Mouse (Mus musculus) small intestine, adult 2 months (tissue): ENCODE measurements around the gene Sult4a1. TPM values are rescaled to one million over a fixed set of nuclear protein-coding genes. Genes with fewer than 3 reads are reported as not detected.

Experiments
- H3K27ac ChIP-seq: fragments of 200-500 bp; 2 replicates; pipeline ENCODE4 v1.5.1; 2012; ENCODE audit warnings: low read depth, low read length, control low read depth, inconsistent platforms; ENCODE audit not compliant: insufficient read depth
- H3K27me3 ChIP-seq: fragments of 200-500 bp; 2 replicates; pipeline ENCODE4 v1.6.1; 2012; ENCODE audit warnings: mild to moderate bottlenecking, moderate library complexity, low read length, inconsistent platforms; ENCODE audit not compliant: control insufficient read depth, insufficient read depth
- H3K36me3 ChIP-seq: fragments of 200-500 bp; 2 replicates; pipeline ENCODE4 v1.6.1; 2012; ENCODE audit warnings: mild to moderate bottlenecking, low read length, control low read depth, inconsistent platforms; ENCODE audit not compliant: control insufficient read depth, insufficient read depth
- H3K4me1 ChIP-seq: fragments of 200-500 bp; 2 replicates; pipeline ENCODE4 v1.6.1; 2012; ENCODE audit warnings: low read length, inconsistent platforms, mixed read lengths; ENCODE audit not compliant: control insufficient read depth, insufficient read depth, insufficient read length
- H3K4me3 ChIP-seq: fragments of 200-500 bp; 2 replicates; pipeline ENCODE4 v1.5.1; 2012; ENCODE audit warnings: low read depth, mild to moderate bottlenecking, control low read depth, inconsistent platforms, low read length, moderate library complexity
- CTCF ChIP-seq: fragments of 200-500 bp; IDR thresholded peaks from 2 replicates; pipeline ENCODE4 v1.5.1; 2012; ENCODE audit warnings: low read depth, mild to moderate bottlenecking, control low read depth, inconsistent platforms, low read length, moderate library complexity, mixed read lengths; ENCODE audit not compliant: insufficient replicate concordance, insufficient read length; ENCODE audit errors: extremely low read depth
- POLR2A ChIP-seq: fragments of 200-500 bp; IDR thresholded peaks from 2 replicates; pipeline ENCODE4 v1.6.1; 2012; ENCODE audit warnings: low read depth, mild to moderate bottlenecking, control low read depth, inconsistent platforms, low read length, moderate library complexity
- WGBS: fragments of 180-500 bp; shearing (Covaris S2); methylation state at CpG from one replicate; pipeline ENCODE4 v1.1.7; 2018; 5-methylcytosine and 5-hydroxymethylcytosine counted together
- polyA plus RNA-seq: library from polyadenylated mRNA; depleted of rRNA; stranded (reverse); fragments of >200 nt; gene quantifications from 2 replicates; pipeline ENCODE4 v1.2.3, GENCODE M21; 2012; rRNA removed

Sult4a1 gene
- 0.75 and 1.6 TPM in 2 replicates for polyA plus RNA-seq

- WGBS: 3% methylated on average over 77 of the region's 77 CpGs
Observed at GRCm38 (mm10) chr15:84105105-84105923, at the start of gene Sult4a1. Sult4a1 (minus strand) TSS chr15:84105754.

GRCm38 (mm10) chr15:84140929-84141328, 35.4 kb upstream of the Sult4a1 start:
- no peak for TF ChIP-seq POLR2A
- TF ChIP-seq CTCF: no peak
- H3K4me1 ChIP-seq: no peaks in the 10 kb centered on the region
- 48% methylated on average over 5 of the region's 5 CpGs for WGBS
- H3K27me3 ChIP-seq: no peaks in the 10 kb centered on the region
- H3K36me3 ChIP-seq: no peaks in the 10 kb centered on the region
- no peak overlapping the region for H3K27ac ChIP-seq
- no peak overlapping the region for H3K4me3 ChIP-seq

More at GRCm38 (mm10) chr15:84105105-84105923, at the start of gene Sult4a1:
- Histone ChIP-seq H3K27ac (no peak within 1 kb of the TSS), H3K4me3 (peak within 1 kb of the TSS; percentile 55), H3K4me1 (peaks cover 7% of the 10 kb centered on the region), H3K36me3 (no peaks in the 10 kb centered on the region), H3K27me3 (peaks cover 19% of the 10 kb centered on the region)
- TF ChIP-seq POLR2A: no peak

- 52% methylated on average over 3 of the region's 3 CpGs for WGBS
- H3K4me1 ChIP-seq: no peaks in the 10 kb centered on the region
- no peak overlapping the region for H3K27ac ChIP-seq
- no peaks in the 10 kb centered on the region for H3K36me3 ChIP-seq
- H3K27me3 ChIP-seq: no peaks in the 10 kb centered on the region
- TF ChIP-seq POLR2A (no peak), CTCF (no peak)
- H3K4me3 ChIP-seq: no peak overlapping the region
Observed at GRCm38 (mm10) chr15:84140109-84140508, 34.6 kb upstream of the Sult4a1 start.

GRCm38 (mm10) chr15:84139592-84140005, 34.0 kb upstream of the Sult4a1 start:
- TF ChIP-seq CTCF (no peak), POLR2A (no peak)
- no peaks in the 10 kb centered on the region for H3K4me1 ChIP-seq
- H3K4me3 ChIP-seq: no peak overlapping the region
- no peak overlapping the region for H3K27ac ChIP-seq
- 61% methylated on average over 5 of the region's 5 CpGs for WGBS
- no peaks in the 10 kb centered on the region for H3K27me3 ChIP-seq
- no peaks in the 10 kb centered on the region for H3K36me3 ChIP-seq

GRCm38 (mm10) chr15:84136473-84137415, 31.2 kb upstream of the Sult4a1 start:
- TF ChIP-seq CTCF: no peak
- no peak for TF ChIP-seq POLR2A
- no peaks in the 10 kb centered on the region for H3K4me1 ChIP-seq
- no peaks in the 10 kb centered on the region for H3K27me3 ChIP-seq
- H3K4me3 ChIP-seq: no peak overlapping the region
- WGBS: 37% methylated on average over 12 of the region's 12 CpGs
- H3K27ac ChIP-seq: no peak overlapping the region
- no peaks in the 10 kb centered on the region for H3K36me3 ChIP-seq

GRCm38 (mm10) chr15:84135472-84135871, 29.9 kb upstream of the Sult4a1 start:
- H3K4me1 ChIP-seq: no peaks in the 10 kb centered on the region
- no peaks in the 10 kb centered on the region for H3K27me3 ChIP-seq
- no peak overlapping the region for H3K27ac ChIP-seq
- H3K36me3 ChIP-seq: no peaks in the 10 kb centered on the region
- no peak overlapping the region for H3K4me3 ChIP-seq
- 85% methylated on average over 5 of the region's 5 CpGs for WGBS
- TF ChIP-seq CTCF: peak; percentile 67; the same call in 1 of the 2 replicates
- TF ChIP-seq POLR2A: no peak

- WGBS: 62% methylated on average over 4 of the region's 4 CpGs
- Histone ChIP-seq H3K36me3 (no peaks in the 10 kb centered on the region), H3K4me1 (no peaks in the 10 kb centered on the region), H3K4me3 (no peak overlapping the region), H3K27ac (no peak overlapping the region), H3K27me3 (no peaks in the 10 kb centered on the region)
- TF ChIP-seq CTCF: no peak
- no peak for TF ChIP-seq POLR2A
Observed at GRCm38 (mm10) chr15:84133440-84133839, 27.9 kb upstream of the Sult4a1 start.
